Mouse (Mus musculus) cerebellum, adult 11 months (tissue): ENCODE results near the gene Nmb.

Experiments used
- DNase-seq: peaks from one replicate; pipeline ENCODE4 v3.0.0; 2022

Nmb gene

GRCm38 (mm10) chr7:80897134-80897533, 7.7 kb downstream of the Nmb start:
- no peak for DNase-seq

- DNase-seq, result no peak
Measured at GRCm38 (mm10) chr7:80894815-80895519, 9.9 kb downstream of the Nmb start.

GRCm38 (mm10) chr7:80894196-80894595, 10.7 kb downstream of the Nmb start:
- DNase-seq, result peak; percentile 57

- DNase-seq, result no peak
Measured at GRCm38 (mm10) chr7:80893753-80894129, 11.1 kb downstream of the Nmb start.

GRCm38 (mm10) chr7:80893086-80893752, 11.7 kb downstream of the Nmb start:
- peak; percentile 52 for DNase-seq

GRCm38 (mm10) chr7:80889841-80890241, 15.0 kb downstream of the Nmb start:
- no peak for DNase-seq

GRCm38 (mm10) chr7:80889021-80889511, 15.8 kb downstream of the Nmb start:
- DNase-seq, result no peak

GRCm38 (mm10) chr7:80888595-80888994, 16.3 kb downstream of the Nmb start:
- DNase-seq, result no peak

- no peak for DNase-seq
Measured at GRCm38 (mm10) chr7:80885666-80886065, 19.2 kb downstream of the Nmb start.

GRCm38 (mm10) chr7:80882830-80883505, 21.9 kb downstream of the Nmb start:
- DNase-seq, result peak; percentile 56

GRCm38 (mm10) chr7:80875727-80876126, 29.1 kb downstream of the Nmb start:
- DNase-seq, result no peak

- DNase-seq, result no peak
Measured at GRCm38 (mm10) chr7:80873631-80874030, 31.2 kb downstream of the Nmb start.

- no peak for DNase-seq
Measured at GRCm38 (mm10) chr7:80873038-80873437, 31.8 kb downstream of the Nmb start.

- DNase-seq, result no peak
Measured at GRCm38 (mm10) chr7:80868686-80869085, 36.2 kb downstream of the Nmb start.

GRCm38 (mm10) chr7:80866514-80867147, 38.2 kb downstream of the Nmb start:
- DNase-seq, result no peak

- no peak for DNase-seq
Measured at GRCm38 (mm10) chr7:80865521-80865920, 39.4 kb downstream of the Nmb start.

- no peak for DNase-seq
Measured at GRCm38 (mm10) chr7:80864831-80865230, 40.0 kb downstream of the Nmb start.

- no peak for DNase-seq
Measured at GRCm38 (mm10) chr7:80864151-80864550, 40.7 kb downstream of the Nmb start.

GRCm38 (mm10) chr7:80863520-80863919, 41.4 kb downstream of the Nmb start:
- DNase-seq, result no peak

GRCm38 (mm10) chr7:80862475-80862874, 42.4 kb downstream of the Nmb start:
- DNase-seq, result no peak

- DNase-seq, result peak; percentile 87
Measured at GRCm38 (mm10) chr7:80860729-80861274, 44.1 kb downstream of the Nmb start, which contains the start of gene Zscan2. Gene Zscan2, plus strand, starts transcription at chr7:80860920.

- DNase-seq, result peak; percentile 47
Measured at GRCm38 (mm10) chr7:80860227-80860626, 44.6 kb downstream of the Nmb start.

GRCm38 (mm10) chr7:80857181-80857580, 47.7 kb downstream of the Nmb start:
- DNase-seq, result peak; percentile 66
